ENCODE assay signal across 13 mouse cellular contexts in the genomic region with DNA sequence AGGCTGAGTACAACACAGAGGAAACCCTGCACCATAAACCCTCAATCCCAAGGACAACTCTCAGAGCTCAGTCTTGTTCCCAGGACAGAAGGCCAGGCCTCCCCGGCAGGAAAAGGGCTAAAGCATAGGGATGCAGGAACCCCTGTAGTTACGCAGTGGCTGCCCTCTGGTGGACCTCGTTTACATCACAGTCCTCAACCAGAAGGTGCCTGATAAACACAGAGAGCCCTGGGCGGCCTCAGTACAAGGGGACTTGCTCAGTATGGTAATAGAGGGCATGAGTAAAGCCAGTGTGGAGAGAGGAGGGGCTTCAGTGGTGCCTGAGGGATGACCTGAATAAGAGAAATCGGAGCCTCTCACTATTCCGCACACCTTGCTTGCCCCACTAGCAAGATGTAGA. TPM values are rescaled to one million over a fixed set of nuclear protein-coding genes. Genes with fewer than 3 reads are reported as not detected.
DNase-seq lines count a peak whose midpoint lies in the region; ATAC-seq and TF ChIP-seq lines count a peak whose summit lies in the region.
"Had no signal": no experiment of that assay in that cellular context is flagged by ENCODE, and none has a peak within 500 bp of the region (broad histone marks: within the 10 kb centered on the region; RNA-seq: fewer than 3 reads in every experiment).

No protein-coding gene starts in this region.

- no peaks in the 10 kb centered on the region for H3K27me3 ChIP-seq in kidney, adult 2 months (replicated peaks; ENCODE audit: control insufficient read depth, insufficient read depth, low read length)
- H3K27me3 ChIP-seq in CH12.LX (replicated peaks): no peaks in the 10 kb centered on the region
- H3K27me3 ChIP-seq in hindbrain, postnatal 0 days (ENCODE audit: insufficient read depth, low read length): no peaks in the 10 kb centered on the region
- H3K27me3 ChIP-seq: embryonic facial prominence, embryonic 15.5 days; heart, embryonic 13.5 days had no signal

- in situ Hi-C loops in CH12.LX (cut with MboI; ENCODE audit: low pct_ligation_motif_present, low pct_unique_long_range_greater_than_20kb, low sequenced_read_pairs): no loop called here

- H3K4me1 ChIP-seq in kidney, adult 2 months (ENCODE audit: control insufficient read depth, insufficient read depth, low read length): no peaks in the 10 kb centered on the region
- H3K4me1 ChIP-seq in CH12.LX (ENCODE audit: control insufficient read depth in 1 of 2, insufficient read depth in 2 of 2): peaks cover 3 to 11% of the 10 kb centered on the region in 2 experiments; a peak in 2 of 4 replicates
- no peaks in the 10 kb centered on the region for H3K4me1 ChIP-seq in hindbrain, postnatal 0 days (ENCODE audit: insufficient read depth, low read length)
- H3K4me1 ChIP-seq: embryonic facial prominence, embryonic 15.5 days; heart, embryonic 13.5 days had no signal

- no peak overlapping the region for H3K4me2 ChIP-seq in CH12.LX (ENCODE audit: insufficient read depth, low read depth, poor library complexity, severe bottlenecking)
- no peak overlapping the region for H3K4me2 ChIP-seq in hindbrain, postnatal 0 days (ENCODE audit: low read depth, low read length)
- H3K4me2 ChIP-seq: embryonic facial prominence, embryonic 15.5 days; heart, embryonic 13.5 days had no signal

- H3K79me2 ChIP-seq in CH12.LX (replicated peaks; ENCODE audit: control insufficient read depth, extremely low read depth, insufficient read depth, poor library complexity, severe bottlenecking): no peaks in the 10 kb centered on the region

- 0 out of 2 replicates have a peak, but pooled peaks have one; percentile 14 for TF ChIP-seq CTCF in kidney, adult 2 months (conservative IDR thresholded peaks at IDR 0.05; ENCODE audit: insufficient read depth, insufficient read length, low read depth, low read length)
- TF ChIP-seq CTCF in CH12.LX (conservative IDR thresholded peaks at IDR 0.05 in 1 of 2, IDR thresholded peaks at IDR 0.05 in 1 of 2; ENCODE audit: low read depth in 2 of 2, low read length in 2 of 2): peak in 1 of 2 experiments; percentile 27; a peak in 1 of 4 replicates
- TF ChIP-seq CTCF in hindbrain, postnatal 0 days (IDR thresholded peaks at IDR 0.05; ENCODE audit: low read depth): peak; percentile 67

- H3K27ac ChIP-seq in kidney, adult 2 months (ENCODE audit: insufficient read depth, low read depth, low read length): no peak overlapping the region
- no peak overlapping the region for H3K27ac ChIP-seq in CH12.LX (ENCODE audit: insufficient read depth, low read depth)
- H3K27ac ChIP-seq in hindbrain, postnatal 0 days: no peak overlapping the region
- H3K27ac ChIP-seq: embryonic facial prominence, embryonic 15.5 days; heart, embryonic 13.5 days had no signal

- TF ChIP-seq EP300 in CH12.LX (IDR thresholded peaks at IDR 0.05; ENCODE audit: low read length): no peak

- ATAC-seq in hindbrain, postnatal 0 days: peak; percentile 39; the same call in 1 of the 2 replicates

- H3K9me3 ChIP-seq in CH12.LX (replicated peaks; ENCODE audit: low read length): no peaks in the 10 kb centered on the region
- H3K9me3 ChIP-seq in hindbrain, postnatal 0 days (ENCODE audit: low read length): no peaks in the 10 kb centered on the region
- H3K9me3 ChIP-seq: embryonic facial prominence, embryonic 15.5 days; heart, embryonic 13.5 days had no signal

- WGBS in kidney, adult 2 months: 61% methylated on average over 6 of the region's 6 CpGs
- WGBS in hindbrain, postnatal 0 days: 45% methylated on average over 6 of the region's 6 CpGs

- no peak for TF ChIP-seq POLR2A in kidney, adult 2 months (IDR thresholded peaks at IDR 0.05; ENCODE audit: low read depth, low read length)
- TF ChIP-seq POLR2A in CH12.LX (IDR thresholded peaks at IDR 0.05; ENCODE audit: low read depth, low read length): no peak

- no peak for DNase-seq in kidney, adult 2 months
- DNase-seq in kidney, adult 9 months: no peak
- DNase-seq in CH12.LX (ENCODE audit: extremely low read depth) (no peak), R1 (ENCODE audit: low read depth, low spot score) (peak; percentile 25)
- DNase-seq in hindbrain, postnatal 0 days (ENCODE audit: low spot score): peak; percentile 56
- no peak for DNase-seq in thymus, postnatal 0 days (ENCODE audit: low spot score)
- DNase-seq in right cerebral cortex, postnatal 4 days: no peak
- no peak for DNase-seq in layer of hippocampus, adult 18-20 months (ENCODE audit: low spot score in 2 of 2)

- H3K4me3 ChIP-seq in kidney, adult 2 months (ENCODE audit: insufficient read depth, low read depth, low read length): no peak overlapping the region
- no peak overlapping the region for H3K4me3 ChIP-seq in CH12.LX (replicated peaks in 1 of 3; ENCODE audit: low read depth in 2 of 3, low read length in 2 of 3, poor library complexity in 1 of 3)
- H3K4me3 ChIP-seq in hindbrain, postnatal 0 days (ENCODE audit: low read length): no peak overlapping the region
- H3K4me3 ChIP-seq: embryonic facial prominence, embryonic 15.5 days; heart, embryonic 13.5 days; myocyte had no signal

- TF ChIP-seq RAD21 in CH12.LX (IDR thresholded peaks at IDR 0.05; ENCODE audit: low read depth, low read length): no peak; the same call in 1 of the 2 replicates

- H3K36me3 ChIP-seq in kidney, adult 2 months (ENCODE audit: control insufficient read depth, insufficient read depth, low read length): no peaks in the 10 kb centered on the region; the same call in 1 of the 2 replicates
- H3K36me3 ChIP-seq in CH12.LX (replicated peaks in 1 of 2; ENCODE audit: control insufficient read depth in 1 of 2, insufficient read depth in 1 of 2, low read length in 1 of 2): peaks cover 76 to 90% of the 10 kb centered on the region in 2 experiments
- peaks cover 71% of the 10 kb centered on the region for H3K36me3 ChIP-seq in hindbrain, postnatal 0 days (ENCODE audit: insufficient read depth, low read length)

- no peak overlapping the region for H3K9ac ChIP-seq in CH12.LX (ENCODE audit: insufficient read depth, low read depth)
- H3K9ac ChIP-seq in hindbrain, postnatal 0 days (replicated peaks; ENCODE audit: low read length): no peak overlapping the region
- H3K9ac ChIP-seq: embryonic facial prominence, embryonic 15.5 days; heart, embryonic 13.5 days had no signal

- dilution Hi-C loops in CH12.LX (cut with MboI; ENCODE audit: extremely low pct_ligation_motif_present, extremely low pct_unique_long_range_greater_than_20kb, low sequenced_read_pairs): no loop called here

TF ChIP-seq in CH12.LX, 34 proteins besides CTCF, POLR2A, EP300 and RAD21:
- 0 out of 2 replicates have a peak, but pooled peaks have one; percentile 12 for TF ChIP-seq SMC3 (IDR thresholded peaks at IDR 0.05; ENCODE audit: low read depth, low read length)
- no peak for TF ChIP-seq TBP (conservative IDR thresholded peaks at IDR 0.05; ENCODE audit: low read depth, low read length)

RNA-seq across cellular contexts. Expression of a gene that starts 13.8 kb away (rescaled TPM):
- 20.6 and 21.0 TPM in 2 replicates for polyA plus RNA-seq in kidney, adult 2 months (2012; rRNA removed)
- total RNA-seq in CH12.LX (2012; rRNA removed): 9.2 and 13.5 TPM in 2 replicates
- total RNA-seq in CH12.LX (2014; rRNA removed): 8.7 and 8.9 TPM in 2 replicates
- polyA plus RNA-seq in CH12.LX (2012; ENCODE audit: insufficient read length, low read depth): 7.3 TPM in 2 replicates
- 46.7 and 50.9 TPM in 2 replicates for total RNA-seq in hindbrain, postnatal 0 days (2014; rRNA removed)
- polyA plus RNA-seq in hindbrain, postnatal 0 days (2015; fragmentation: Nextera tagmentation; extraction: Ambion mirVana): 44.4 and 45.1 TPM in 2 replicates
- polyA plus RNA-seq in thymus, postnatal 0 days (2015; fragmentation: Nextera tagmentation; extraction: Ambion mirVana): 20.4 and 24.0 TPM in 2 replicates
- total RNA-seq in layer of hippocampus, adult 18-20 months (2021): 10 to 100 TPM; 38.5 to 39.9 TPM

RNA-seq across cellular contexts. Expression of a gene that starts 16.1 kb away (rescaled TPM):
- 4.3 and 5.4 TPM in 2 replicates for polyA plus RNA-seq in kidney, adult 2 months (2012; rRNA removed)
- total RNA-seq in CH12.LX (2012; rRNA removed) (20.7 and 25.3 TPM in 2 replicates), CH12.LX (2014; rRNA removed) (35.2 and 38.8 TPM in 2 replicates)
- polyA plus RNA-seq in CH12.LX (2012; ENCODE audit: insufficient read length, low read depth): 25.0 and 29.7 TPM in 2 replicates
- total RNA-seq in hindbrain, postnatal 0 days (2014; rRNA removed): 31.6 and 33.6 TPM in 2 replicates
- 34.1 and 34.3 TPM in 2 replicates for polyA plus RNA-seq in hindbrain, postnatal 0 days (2015; fragmentation: Nextera tagmentation; extraction: Ambion mirVana)
- polyA plus RNA-seq in thymus, postnatal 0 days (2015; fragmentation: Nextera tagmentation; extraction: Ambion mirVana): 50.7 and 52.6 TPM in 2 replicates
- total RNA-seq in layer of hippocampus, adult 18-20 months (2021): 1 to 10 TPM; 6.1 to 8.1 TPM

RNA-seq across cellular contexts. Expression of a gene that starts 58.4 kb away (rescaled TPM):
- polyA plus RNA-seq in kidney, adult 2 months (2012; rRNA removed): 0.16 and 0.28 TPM in 2 replicates
- total RNA-seq in CH12.LX (2012; rRNA removed): not detected in 2 replicates
- not detected in 2 replicates for total RNA-seq in CH12.LX (2014; rRNA removed)
- not detected in 2 replicates for polyA plus RNA-seq in CH12.LX (2012; ENCODE audit: insufficient read length, low read depth)
- 1.2 TPM in 1 of 2 replicates, not detected in the other for total RNA-seq in hindbrain, postnatal 0 days (2014; rRNA removed)
- polyA plus RNA-seq in hindbrain, postnatal 0 days (2015; fragmentation: Nextera tagmentation; extraction: Ambion mirVana): not detected in 2 replicates
- polyA plus RNA-seq in thymus, postnatal 0 days (2015; fragmentation: Nextera tagmentation; extraction: Ambion mirVana): not detected in 2 replicates
- not detected for total RNA-seq in layer of hippocampus, adult 18-20 months (2021)
- total RNA-seq: left cerebral cortex, postnatal 25 days had no signal
- polyA plus RNA-seq: embryonic facial prominence, embryonic 15.5 days; heart, embryonic 13.5 days; myocyte; stomach, embryonic 14.5 days had no signal

Comparison
In these comparisons a context has a peak if more than half of its experiments do, and no peak if none do; other contexts are left out.
1. DNase-seq: peak in R1 (single experiment) and hindbrain, postnatal 0 days (single experiment); none in kidney, adult 2 months (single experiment), kidney, adult 9 months (single experiment), CH12.LX (single experiment), thymus, postnatal 0 days (single experiment), right cerebral cortex, postnatal 4 days (single experiment) and layer of hippocampus, adult 18-20 months (0 of 2).